Mouse (Mus musculus): ENCODE measurements around the gene Pclaf. TPM values are rescaled to one million over a fixed set of nuclear protein-coding genes. Genes with fewer than 3 reads are reported as not detected.

Gene Pclaf
- 89.5 and 115 TPM in 2 replicates for polyA plus RNA-seq (2015; fragmentation: Nextera tagmentation; extraction: Ambion mirVana)

- 0% methylated on average over 21 of the region's 21 CpGs for WGBS
- peak; percentile 91 for ATAC-seq (replicated peaks; ENCODE audit: low FRiP score, low read depth)
- H3K9ac ChIP-seq (ENCODE audit: low read depth, low read length) = peak within 1 kb of the TSS; percentile 69
- peak within 1 kb of the TSS; percentile 66 for H3K4me3 ChIP-seq (replicated peaks; ENCODE audit: low read depth, low read length)
- DNase-seq (ENCODE audit: low spot score) = peak; percentile 96
- 0 out of 2 replicates have a peak, but pooled peaks cover 8% of the 10 kb centered on the region for H3K36me3 ChIP-seq (ENCODE audit: insufficient read depth, low read length)
- H3K27ac ChIP-seq = 0 out of 2 replicates have a peak within 1 kb of the TSS, but pooled peaks have one; percentile 10
- H3K4me1 ChIP-seq (replicated peaks; ENCODE audit: insufficient read depth, low read length) = 0 out of 2 replicates have a peak, but pooled peaks cover 7% of the 10 kb centered on the region
- H3K27me3 ChIP-seq (ENCODE audit: insufficient read depth, low read length) = no peaks in the 10 kb centered on the region
- TF ChIP-seq CTCF (IDR thresholded peaks at IDR 0.05; ENCODE audit: low read depth) = 0 out of 2 replicates have a peak, but pooled peaks have one; percentile 18
- H3K4me2 ChIP-seq (ENCODE audit: low read length) = peak within 1 kb of the TSS; percentile 86
- no peaks in the 10 kb centered on the region for H3K9me3 ChIP-seq (replicated peaks; ENCODE audit: low read length)
These were observed at the start of gene Pclaf for GRCm38 (mm10) chr9:65890143-65890628. Gene Pclaf, plus strand, starts transcription at chr9:65890237.

- peak; percentile 41 for DNase-seq (ENCODE audit: low spot score)
- no peaks in the 10 kb centered on the region for H3K9me3 ChIP-seq (replicated peaks; ENCODE audit: low read length)
- no peak overlapping the region for H3K9ac ChIP-seq (ENCODE audit: low read depth, low read length)
- H3K36me3 ChIP-seq (ENCODE audit: insufficient read depth, low read length) = no peaks in the 10 kb centered on the region
- no peak for ATAC-seq (replicated peaks; ENCODE audit: low FRiP score, low read depth)
- no peaks in the 10 kb centered on the region for H3K27me3 ChIP-seq (ENCODE audit: insufficient read depth, low read length)
- 50% methylated on average over 7 of the region's 7 CpGs for WGBS
- H3K4me1 ChIP-seq (replicated peaks; ENCODE audit: insufficient read depth, low read length) = peaks cover 19% of the 10 kb centered on the region
- peak overlapping the region; percentile 62; the same call in 1 of the 2 replicates for H3K27ac ChIP-seq
- H3K4me2 ChIP-seq (ENCODE audit: low read length) = no peak overlapping the region
- no peak for TF ChIP-seq CTCF (IDR thresholded peaks at IDR 0.05; ENCODE audit: low read depth)
- H3K4me3 ChIP-seq (replicated peaks; ENCODE audit: low read depth, low read length) = no peak overlapping the region
These were observed 45.4 kb upstream of the Pclaf start for GRCm38 (mm10) chr9:65844421-65845165.

DNA sequence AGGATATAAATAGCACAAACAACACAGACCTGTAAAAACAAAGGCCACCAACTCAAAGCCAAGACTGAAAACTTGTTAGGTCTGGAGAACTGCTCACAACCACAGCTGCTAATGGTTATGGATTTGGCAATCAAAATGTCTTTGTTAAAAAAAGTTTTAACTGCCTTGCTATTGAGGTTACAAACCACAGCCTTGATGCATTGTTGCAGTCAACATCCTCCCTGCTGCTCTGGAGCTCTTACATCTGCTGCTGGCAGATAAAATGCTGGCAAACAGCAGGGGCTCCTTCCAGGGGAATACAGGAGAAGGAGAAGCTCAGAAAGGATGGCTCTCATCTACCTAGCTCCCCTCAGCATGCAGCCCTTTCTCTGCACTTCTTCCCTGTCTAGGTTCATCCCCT lies 41.9 kb upstream of the Pclaf start:
- ATAC-seq (replicated peaks; ENCODE audit: low FRiP score, low read depth) (no peak), DNase-seq (ENCODE audit: low spot score) (peak; percentile 87)
- Histone ChIP-seq H3K4me3 (replicated peaks; ENCODE audit: low read depth, low read length) (no peak overlapping the region), H3K9ac (ENCODE audit: low read depth, low read length) (no peak overlapping the region), H3K9me3 (replicated peaks; ENCODE audit: low read length) (no peaks in the 10 kb centered on the region), H3K27me3 (ENCODE audit: insufficient read depth, low read length) (no peaks in the 10 kb centered on the region), H3K27ac (peak overlapping the region; percentile 60), H3K4me1 (replicated peaks; ENCODE audit: insufficient read depth, low read length) (peaks cover 19% of the 10 kb centered on the region), H3K36me3 (ENCODE audit: insufficient read depth, low read length) (no peaks in the 10 kb centered on the region), H3K4me2 (ENCODE audit: low read length) (no peak overlapping the region)
- TF ChIP-seq CTCF (IDR thresholded peaks at IDR 0.05; ENCODE audit: low read depth) = no peak

DNA sequence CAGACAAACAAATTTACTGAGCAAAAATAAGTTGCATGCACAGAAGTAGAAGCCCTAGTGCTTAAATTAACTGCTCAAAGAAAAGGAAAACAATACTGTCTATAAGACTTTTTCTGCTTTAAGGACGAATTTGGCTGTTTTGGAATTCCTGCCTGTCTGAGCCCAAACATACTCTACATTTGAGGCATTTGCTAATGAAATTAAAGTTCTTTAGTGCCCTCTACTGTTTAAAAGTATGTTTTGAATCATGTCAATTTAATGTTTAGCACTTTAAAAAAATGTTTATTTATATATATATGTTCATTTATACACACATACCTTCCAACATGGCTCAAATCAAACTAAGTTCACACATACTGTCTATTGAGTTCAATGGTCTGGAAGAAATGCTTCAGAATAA lies 39.8 kb upstream of the Pclaf start:
- no peak overlapping the region for H3K4me3 ChIP-seq (replicated peaks; ENCODE audit: low read depth, low read length)
- H3K36me3 ChIP-seq (ENCODE audit: insufficient read depth, low read length) = 0 out of 2 replicates have a peak, but pooled peaks cover under 1% of the 10 kb centered on the region
- DNase-seq (ENCODE audit: low spot score) (peak; percentile 86), ATAC-seq (replicated peaks; ENCODE audit: low FRiP score, low read depth) (no peak)
- H3K4me2 ChIP-seq (ENCODE audit: low read length) = no peak overlapping the region
- peaks cover 9% of the 10 kb centered on the region for H3K4me1 ChIP-seq (replicated peaks; ENCODE audit: insufficient read depth, low read length)
- no peak overlapping the region for H3K9ac ChIP-seq (ENCODE audit: low read depth, low read length)
- H3K9me3 ChIP-seq (replicated peaks; ENCODE audit: low read length) = no peaks in the 10 kb centered on the region
- WGBS = 7% methylated on average over 1 of the region's 1 CpGs
- H3K27ac ChIP-seq = no peak overlapping the region
- TF ChIP-seq CTCF (IDR thresholded peaks at IDR 0.05; ENCODE audit: low read depth) = peak; percentile 65
- no peaks in the 10 kb centered on the region for H3K27me3 ChIP-seq (ENCODE audit: insufficient read depth, low read length)

DNA sequence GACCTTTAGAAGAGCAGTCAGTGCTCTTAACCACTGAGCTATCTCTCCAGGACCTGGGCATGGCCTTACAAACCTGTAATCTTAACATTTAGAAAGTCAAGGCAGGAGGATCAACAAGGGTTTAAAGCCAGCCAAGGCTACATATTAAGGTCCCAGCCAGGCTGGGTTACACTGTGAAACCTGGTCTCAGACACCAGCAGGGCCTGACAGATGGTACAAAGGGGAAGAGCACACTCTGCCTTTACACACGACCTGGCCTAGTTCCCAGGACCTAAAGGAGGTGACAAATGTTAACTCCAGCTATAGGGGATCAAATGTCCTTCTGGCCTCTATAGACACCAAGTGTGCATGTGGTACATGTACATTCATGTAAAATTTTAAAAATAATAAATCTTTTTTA lies 30.4 kb upstream of the Pclaf start:
- WGBS = 23% methylated on average over 1 of the region's 1 CpGs

DNA sequence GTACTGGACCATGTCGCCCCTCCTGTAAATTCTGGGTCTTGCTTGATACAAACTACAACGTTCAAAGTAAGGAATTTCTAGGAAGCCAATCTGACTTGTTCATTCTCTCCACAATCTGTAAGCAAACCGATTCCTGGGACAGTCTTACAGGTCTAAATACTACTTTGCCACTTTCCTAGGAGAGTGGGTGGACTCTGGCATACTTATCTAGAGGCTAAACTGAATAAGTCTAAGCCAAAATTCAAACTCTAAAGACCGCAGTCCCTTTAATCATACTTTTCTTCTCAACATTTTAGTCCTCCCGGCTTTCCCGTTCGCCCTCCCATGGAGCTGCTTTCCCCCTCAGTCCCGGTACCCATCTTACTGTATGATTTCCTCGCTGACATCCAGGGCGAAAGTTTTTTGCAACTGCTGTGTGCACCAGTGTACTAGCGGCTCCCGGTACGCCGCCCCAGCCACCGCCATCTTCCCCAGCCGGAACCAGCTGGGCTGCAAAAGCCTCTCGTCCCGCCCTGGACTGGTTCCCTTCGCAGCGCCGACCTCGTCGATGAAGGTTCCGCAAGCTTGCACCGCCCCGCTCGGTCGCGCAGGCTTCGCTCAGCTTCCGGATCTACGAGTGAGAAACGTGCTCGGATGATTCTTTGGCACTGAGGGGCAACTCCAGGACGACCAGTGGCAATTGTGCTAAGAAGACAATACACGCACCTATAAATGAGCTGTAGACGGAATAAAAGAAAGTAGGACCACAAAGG lies 5.3 kb upstream of the Pclaf start:
- DNase-seq (ENCODE audit: low spot score) (peak; percentile 97), ATAC-seq (replicated peaks; ENCODE audit: low FRiP score, low read depth) (peak; percentile 96)
- Histone ChIP-seq H3K27ac (peak overlapping the region; percentile 83), H3K27me3 (ENCODE audit: insufficient read depth, low read length) (no peaks in the 10 kb centered on the region), H3K4me1 (replicated peaks; ENCODE audit: insufficient read depth, low read length) (peaks cover 10% of the 10 kb centered on the region), H3K9me3 (replicated peaks; ENCODE audit: low read length) (no peaks in the 10 kb centered on the region), H3K4me2 (ENCODE audit: low read length) (peak overlapping the region; percentile 64), H3K9ac (ENCODE audit: low read depth, low read length) (peak overlapping the region; percentile 71), H3K36me3 (ENCODE audit: insufficient read depth, low read length) (no peaks in the 10 kb centered on the region), H3K4me3 (replicated peaks; ENCODE audit: low read depth, low read length) (peak overlapping the region; percentile 69)
- under 1% methylated on average over 37 of the region's 37 CpGs for WGBS
- no peak for TF ChIP-seq CTCF (IDR thresholded peaks at IDR 0.05; ENCODE audit: low read depth)

More for the DNA sequence above, 30.4 kb upstream of the Pclaf start:
- Histone ChIP-seq H3K4me1 (replicated peaks; ENCODE audit: insufficient read depth, low read length) (no peaks in the 10 kb centered on the region), H3K36me3 (ENCODE audit: insufficient read depth, low read length) (peaks cover 25% of the 10 kb centered on the region), H3K27ac (no peak overlapping the region), H3K9me3 (replicated peaks; ENCODE audit: low read length) (no peaks in the 10 kb centered on the region), H3K4me3 (replicated peaks; ENCODE audit: low read depth, low read length) (no peak overlapping the region), H3K27me3 (ENCODE audit: insufficient read depth, low read length) (no peaks in the 10 kb centered on the region), H3K4me2 (ENCODE audit: low read length) (no peak overlapping the region), H3K9ac (ENCODE audit: low read depth, low read length) (no peak overlapping the region)
- TF ChIP-seq CTCF (IDR thresholded peaks at IDR 0.05; ENCODE audit: low read depth) = no peak
- DNase-seq (ENCODE audit: low spot score) (no peak), ATAC-seq (replicated peaks; ENCODE audit: low FRiP score, low read depth) (no peak)

Data from kidney, postnatal 0 days (tissue).